Mouse (Mus musculus) MEL (cell line): ENCODE results near the gene Ing3. TPM values are rescaled to one million over a fixed set of nuclear protein-coding genes. Genes with fewer than 3 reads are reported as not detected.

Experiments
- DNase-seq: peaks from one replicate; pipeline ENCODE4 v3.0.0; 2011; ENCODE audit warnings: low read depth, low spot score
- H3K27ac ChIP-seq: 2 replicates; pipeline ENCODE4 v1.5.1; 2012; ENCODE audit warnings: low read depth, mild to moderate bottlenecking, control low read depth, low read length, moderate library complexity; ENCODE audit not compliant: control insufficient read depth
- H3K27me3 ChIP-seq, 2 experiments: fragments of 150-350 bp in 1 of 2; sonication (generic) in 1 of 2; 2 replicates each; pipeline ENCODE4 v1.6.1; 2012; ENCODE audit warnings: low read length in 2 of 2, mild to moderate bottlenecking in 2 of 2, improper control_type of control experiment in 1 of 2, moderate library complexity in 1 of 2; ENCODE audit not compliant: insufficient read depth in 2 of 2, control insufficient read depth in 1 of 2
- H3K36me3 ChIP-seq, 2 experiments: 2 replicates each; pipeline ENCODE4 v1.6.1; 2012 to 2014; ENCODE audit warnings: low read length in 2 of 2, improper control_type of control experiment in 1 of 2, inconsistent platforms in 1 of 2, mild to moderate bottlenecking in 1 of 2; ENCODE audit not compliant: insufficient read depth in 2 of 2, control insufficient read depth in 1 of 2
- H3K4me1 ChIP-seq, 2 experiments: fragments of 150-350 bp in 1 of 2; sonication (generic) in 1 of 2; 2 replicates each; pipeline ENCODE4 v1.6.1; 2012; ENCODE audit warnings: low read length in 2 of 2, improper control_type of control experiment in 1 of 2, mild to moderate bottlenecking in 1 of 2; ENCODE audit not compliant: insufficient read depth in 2 of 2, control insufficient read depth in 1 of 2
- H3K4me3 ChIP-seq, 2 experiments: fragments of 150-350 bp in 1 of 2; sonication (generic) in 1 of 2; 2 replicates each; pipeline ENCODE4 v1.5.1; 2012; ENCODE audit warnings: low read depth in 2 of 2, low read length in 2 of 2, mild to moderate bottlenecking in 2 of 2, moderate library complexity in 2 of 2, control low read depth in 1 of 2, improper control_type of control experiment in 1 of 2; ENCODE audit not compliant: control insufficient read depth in 1 of 2, insufficient read depth in 1 of 2
- H3K79me2 ChIP-seq: 2 replicates; pipeline ENCODE4 v1.6.1; 2012; ENCODE audit warnings: mild to moderate bottlenecking, low read length, moderate library complexity; ENCODE audit not compliant: control insufficient read depth, poor library complexity, insufficient read depth
- H3K9ac ChIP-seq: 2 replicates; pipeline ENCODE4 v1.6.1; 2012; ENCODE audit warnings: low read depth, mild to moderate bottlenecking, control low read depth, low read length, moderate library complexity; ENCODE audit not compliant: control insufficient read depth, poor library complexity, severe bottlenecking
- H3K9me3 ChIP-seq: fragments of 150-350 bp; sonication (generic); replicated peaks from 2 replicates; pipeline ENCODE4 v1.6.1; 2012; ENCODE audit warnings: mild to moderate bottlenecking, low read length, improper control_type of control experiment, moderate library complexity; ENCODE audit not compliant: insufficient read depth
- BHLHE40 ChIP-seq: IDR thresholded peaks from 2 replicates; pipeline ENCODE4 v1.6.1; 2012; ENCODE audit warnings: low read depth, mild to moderate bottlenecking, inconsistent platforms, low read length, improper control_type of control experiment, borderline replicate concordance
- CHD2 ChIP-seq: IDR thresholded peaks from 2 replicates; pipeline ENCODE4 v1.6.1; 2011; ENCODE audit warnings: low read length, improper control_type of control experiment
- CTCF ChIP-seq, 3 experiments: IDR thresholded peaks in 2 of 3; conservative IDR thresholded peaks in 1 of 3; 2 replicates each; pipeline ENCODE4 v1.5.1; 2011 to 2012; ENCODE audit warnings: low read length in 3 of 3, low read depth in 2 of 3, mild to moderate bottlenecking in 2 of 3, improper control_type of control experiment in 1 of 3, inconsistent platforms in 1 of 3, mixed read lengths in 1 of 3, moderate library complexity in 1 of 3; ENCODE audit not compliant: control insufficient read depth in 1 of 3, insufficient read depth in 1 of 3, poor library complexity in 1 of 3, severe bottlenecking in 1 of 3
- ETS1 ChIP-seq: IDR thresholded peaks from 2 replicates; pipeline ENCODE4 v1.6.1; 2012; ENCODE audit warnings: low read depth, mild to moderate bottlenecking, inconsistent platforms, low read length, improper control_type of control experiment, moderate library complexity
- GATA1 ChIP-seq: IDR thresholded peaks from 2 replicates; pipeline ENCODE4 v1.6.1; 2011; ENCODE audit warnings: low read depth, low read length, improper control_type of control experiment
- HCFC1 ChIP-seq: IDR thresholded peaks from 2 replicates; pipeline ENCODE4 v1.6.1; 2012; ENCODE audit warnings: low read depth, mild to moderate bottlenecking, inconsistent platforms, low read length, improper control_type of control experiment, moderate library complexity
- JUND ChIP-seq: IDR thresholded peaks from 2 replicates; pipeline ENCODE4 v1.6.1; 2011; ENCODE audit warnings: low read depth, mild to moderate bottlenecking, improper control_type of control experiment, low read length
- MAFK ChIP-seq: IDR thresholded peaks from 2 replicates; pipeline ENCODE4 v1.6.1; 2011; ENCODE audit warnings: low read depth, mild to moderate bottlenecking, low read length, improper control_type of control experiment, borderline replicate concordance
- MEF2A ChIP-seq: IDR thresholded peaks from 2 replicates; pipeline ENCODE4 v1.6.1; 2014; ENCODE audit warnings: low read depth, mild to moderate bottlenecking, inconsistent platforms, low read length, improper control_type of control experiment; ENCODE audit not compliant: poor library complexity, insufficient replicate concordance, severe bottlenecking; ENCODE audit errors: extremely low read depth
- NRF1 ChIP-seq: IDR thresholded peaks from 2 replicates; pipeline ENCODE4 v1.6.1; 2014; ENCODE audit warnings: low read depth, mild to moderate bottlenecking, inconsistent platforms, low read length, improper control_type of control experiment, moderate library complexity; ENCODE audit not compliant: poor library complexity, insufficient read depth, severe bottlenecking
- RAD21 ChIP-seq: IDR thresholded peaks from 2 replicates; pipeline ENCODE4 v1.6.1; 2011; ENCODE audit warnings: mild to moderate bottlenecking, low read depth, low read length, improper control_type of control experiment
- SIN3A ChIP-seq: IDR thresholded peaks from 2 replicates; pipeline ENCODE4 v1.6.1; 2012; ENCODE audit warnings: low read length, improper control_type of control experiment, inconsistent platforms
- SMC3 ChIP-seq: IDR thresholded peaks from 2 replicates; pipeline ENCODE4 v1.6.1; 2011; ENCODE audit warnings: low read depth, low read length, improper control_type of control experiment
- TBP ChIP-seq: IDR thresholded peaks from 2 replicates; pipeline ENCODE4 v1.8.0; 2011; ENCODE audit warnings: low read depth, low read length, improper control_type of control experiment
- UBTF ChIP-seq: IDR thresholded peaks from 2 replicates; pipeline ENCODE4 v1.6.1; 2012; ENCODE audit warnings: low read depth, mild to moderate bottlenecking, inconsistent platforms, low read length, improper control_type of control experiment, moderate library complexity, borderline replicate concordance; ENCODE audit not compliant: insufficient read depth
- USF1 ChIP-seq: IDR thresholded peaks from 2 replicates; pipeline ENCODE4 v1.6.1; 2014; ENCODE audit warnings: low read depth, mild to moderate bottlenecking, inconsistent platforms, low read length, improper control_type of control experiment, moderate library complexity
- USF2 ChIP-seq, 2 experiments: IDR thresholded peaks; 2 replicates each; pipeline ENCODE4 v1.6.1; 2011 to 2012; ENCODE audit warnings: improper control_type of control experiment in 2 of 2, low read length in 2 of 2, borderline replicate concordance in 1 of 2, inconsistent platforms in 1 of 2, low read depth in 1 of 2, mild to moderate bottlenecking in 1 of 2; ENCODE audit not compliant: insufficient read depth in 1 of 2
- ZNF384 ChIP-seq: IDR thresholded peaks from 2 replicates; pipeline ENCODE4 v1.6.1; 2012; ENCODE audit warnings: low read depth, mild to moderate bottlenecking, inconsistent platforms, low read length, improper control_type of control experiment
- polyA plus RNA-seq, 2 experiments: library from polyadenylated mRNA; stranded (reverse) in 1 of 2; unstranded in 1 of 2; fragments of >175 nt in 1 of 2; fragments of >200 nt in 1 of 2; gene quantifications; 2 replicates each; pipeline versions ENCODE4 v1.2.1 to v1.2.4; 2012; ENCODE audit warnings: low replicate concordance in 2 of 2, low read depth in 1 of 2; ENCODE audit not compliant: insufficient read length in 2 of 2, insufficient read depth in 1 of 2, missing spikeins in 1 of 2
- total RNA-seq: library from RNA; depleted of rRNA; stranded (reverse); fragments of 300-350 nt; gene quantifications from 2 replicates; pipeline ENCODE4 v1.2.3, GENCODE M21; 2012

Ing3 gene
- total and polyA plus RNA-seq, 3 experiments: 13.4 to 16.5 TPM; not detected in 1

GRCm38 (mm10) chr6:21909720-21910119, 39.7 kb upstream of the Ing3 start:
- H3K27me3 ChIP-seq: peaks cover 0 to 2% of the 10 kb centered on the region in 2 experiments; a peak in 3 of 4 replicates
- no peaks in the 10 kb centered on the region for H3K9me3 ChIP-seq
- DNase-seq: no peak
- H3K27ac ChIP-seq: no peak overlapping the region
- H3K36me3 ChIP-seq: no peaks in the 10 kb centered on the region
- TF ChIP-seq SMC3 (no peak), CHD2 (no peak), JUND (no peak), UBTF (no peak), TBP (no peak), ETS1 (no peak), USF1 (no peak), BHLHE40 (no peak), SIN3A (no peak), NRF1 (no peak), ZNF384 (no peak), CTCF (IDR thresholded peaks at IDR 0.05 in 2 of 3, conservative IDR thresholded peaks at IDR 0.05 in 1 of 3; ENCODE audit: control insufficient read depth in 1 of 3, insufficient read depth in 1 of 3, low read depth in 2 of 3, low read length in 3 of 3, poor library complexity in 1 of 3, severe bottlenecking in 1 of 3) (no peak), MEF2A (no peak), HCFC1 (no peak), USF2 (IDR thresholded peaks at IDR 0.05; ENCODE audit: borderline replicate concordance in 1 of 2, insufficient read depth in 1 of 2, low read depth in 1 of 2, low read length in 2 of 2) (no peak)
- no peaks in the 10 kb centered on the region for H3K79me2 ChIP-seq
- no peak overlapping the region for H3K4me3 ChIP-seq
- no peaks in the 10 kb centered on the region for H3K4me1 ChIP-seq
- no peak overlapping the region for H3K9ac ChIP-seq

GRCm38 (mm10) chr6:21910804-21911203, 38.6 kb upstream of the Ing3 start:
- Histone ChIP-seq H3K9ac (no peak overlapping the region), H3K4me3 (no peak overlapping the region), H3K27ac (no peak overlapping the region), H3K27me3 (peaks cover 0 to 2% of the 10 kb centered on the region in 2 experiments; a peak in 3 of 4 replicates), H3K4me1 (no peaks in the 10 kb centered on the region), H3K9me3 (no peaks in the 10 kb centered on the region), H3K79me2 (no peaks in the 10 kb centered on the region), H3K36me3 (no peaks in the 10 kb centered on the region)
- DNase-seq: no peak
- TF ChIP-seq HCFC1 (no peak), USF2 (IDR thresholded peaks at IDR 0.05; ENCODE audit: borderline replicate concordance in 1 of 2, insufficient read depth in 1 of 2, low read depth in 1 of 2, low read length in 2 of 2) (no peak), GATA1 (no peak), JUND (no peak), RAD21 (no peak), MAFK (no peak)
